Mouse (Mus musculus): ENCODE measurements around the gene Gal3st2c. TPM values are rescaled to one million over a fixed set of nuclear protein-coding genes. Genes with fewer than 3 reads are reported as not detected.
"Not testable (repeated sequence)": the region's sequence is repeated elsewhere in the genome, so short reads cannot be mapped to it uniquely, and the experiment has no call there.

Gene Gal3st2c
- polyA plus RNA-seq, 1 experiment from 2014 or later: not detected

DNA sequence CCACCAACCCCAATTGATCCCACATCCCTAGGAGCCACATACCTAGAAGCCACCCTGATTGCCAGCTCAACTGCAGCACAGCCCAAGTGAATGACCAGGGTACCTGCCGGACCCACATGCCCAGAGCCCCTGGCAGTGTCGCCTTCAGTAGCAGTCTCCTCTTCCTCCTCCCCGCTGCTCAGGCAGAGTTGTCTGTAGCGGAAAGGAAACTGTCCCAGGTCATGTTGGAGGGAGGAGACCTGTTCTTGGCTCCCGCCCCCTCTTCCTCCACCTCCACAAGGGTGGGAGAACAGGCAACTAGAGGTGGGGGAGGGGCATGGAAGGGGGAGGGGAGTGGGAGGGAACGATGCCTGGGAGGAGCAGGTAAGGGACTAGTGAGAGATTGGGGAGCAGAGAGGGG, 62.1 kb downstream of the Gal3st2c start, which contains the start of gene Pdcd1:
TSS of gene Pdcd1 (minus strand) at position 181 of the 400 bp plus-strand sequence.
- no peak for ATAC-seq (ENCODE audit: low FRiP score, low read depth)
- H3K27ac ChIP-seq: peak within 1 kb of the TSS; percentile 67
- H3K9me3 ChIP-seq: no peaks in the 10 kb centered on the region
- H3K36me3 ChIP-seq: no peaks in the 10 kb centered on the region
- no peak within 1 kb of the TSS for H3K9ac ChIP-seq
- no peak within 1 kb of the TSS for H3K4me2 ChIP-seq (replicated peaks)
- H3K4me3 ChIP-seq: no peak within 1 kb of the TSS
- peaks cover 23% of the 10 kb centered on the region for H3K4me1 ChIP-seq
- 53% methylated on average over 6 of the region's 6 CpGs for WGBS
- H3K27me3 ChIP-seq: no peaks in the 10 kb centered on the region

DNA sequence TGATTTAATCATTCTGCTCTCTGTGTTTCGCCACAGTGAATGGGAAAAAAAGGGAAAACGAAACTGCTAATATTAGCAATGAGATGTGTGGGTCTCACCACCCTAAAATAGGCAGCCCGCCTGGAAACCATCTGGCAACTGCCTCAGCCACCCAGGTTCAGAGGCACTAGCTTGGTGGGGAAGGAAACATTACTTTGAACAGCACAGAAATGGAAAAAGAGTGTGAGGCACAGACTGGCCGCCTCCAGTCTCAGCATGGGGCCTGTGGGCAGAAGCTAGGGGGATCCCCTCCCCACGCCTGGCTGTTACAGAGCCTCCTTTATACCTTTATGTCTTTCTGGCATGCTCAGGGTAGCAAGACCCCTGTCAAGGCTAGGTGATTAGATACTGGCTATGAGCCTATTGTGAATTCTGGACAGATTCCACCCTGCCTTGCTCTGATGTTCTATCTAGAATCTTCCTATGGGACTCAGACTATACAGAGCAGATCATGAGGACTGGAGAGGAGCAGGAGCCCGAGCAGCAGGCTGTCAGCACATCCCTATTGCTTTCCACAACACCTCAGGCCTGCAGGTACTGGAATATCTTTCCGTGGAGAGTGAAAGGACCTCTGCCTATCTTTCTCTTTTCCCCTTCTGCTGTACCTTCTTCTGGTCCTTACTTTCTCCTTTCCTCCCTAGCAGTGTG, 63.4 kb downstream of the Gal3st2c start:
- Histone ChIP-seq H3K9ac (no peak overlapping the region), H3K27me3 (no peaks in the 10 kb centered on the region), H3K4me1 (peaks cover 23% of the 10 kb centered on the region), H3K4me2 (replicated peaks) (no peak overlapping the region), H3K4me3 (no peak overlapping the region), H3K27ac (peak overlapping the region; percentile 67), H3K36me3 (no peaks in the 10 kb centered on the region), H3K9me3 (no peaks in the 10 kb centered on the region)
- 44% methylated on average over 7 of the region's 7 CpGs for WGBS
- peak; percentile 65; the same call in 1 of the 2 replicates for ATAC-seq (ENCODE audit: low FRiP score, low read depth)

DNA sequence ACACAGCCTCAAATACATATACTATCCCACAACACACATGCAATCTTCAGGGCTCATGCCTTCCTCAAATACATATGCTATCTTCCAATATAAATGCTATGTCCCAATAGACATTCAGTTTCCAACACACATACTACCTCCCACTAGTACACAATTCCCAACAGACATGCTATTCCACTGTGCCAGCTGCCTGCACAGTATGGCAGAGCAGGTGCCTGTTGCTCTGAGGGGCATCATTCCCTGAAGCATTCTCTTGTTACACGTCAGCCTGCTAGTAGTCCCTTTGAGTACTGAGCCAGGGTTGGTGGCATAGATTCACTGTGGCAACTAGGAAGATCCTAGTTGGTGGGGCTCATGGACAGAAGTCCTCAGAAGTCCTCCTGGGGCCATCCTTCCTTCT, 64.2 kb downstream of the Gal3st2c start:
- no peak overlapping the region for H3K27ac ChIP-seq
- no peak overlapping the region for H3K4me3 ChIP-seq
- no peak for ATAC-seq (ENCODE audit: low FRiP score, low read depth)
- no peaks in the 10 kb centered on the region for H3K27me3 ChIP-seq
- 74% methylated on average over 1 of the region's 1 CpGs for WGBS
- no peak overlapping the region for H3K9ac ChIP-seq
- no peaks in the 10 kb centered on the region for H3K36me3 ChIP-seq
- no peaks in the 10 kb centered on the region for H3K9me3 ChIP-seq
- H3K4me2 ChIP-seq (replicated peaks): no peak overlapping the region
- H3K4me1 ChIP-seq: peaks cover 23% of the 10 kb centered on the region

DNA sequence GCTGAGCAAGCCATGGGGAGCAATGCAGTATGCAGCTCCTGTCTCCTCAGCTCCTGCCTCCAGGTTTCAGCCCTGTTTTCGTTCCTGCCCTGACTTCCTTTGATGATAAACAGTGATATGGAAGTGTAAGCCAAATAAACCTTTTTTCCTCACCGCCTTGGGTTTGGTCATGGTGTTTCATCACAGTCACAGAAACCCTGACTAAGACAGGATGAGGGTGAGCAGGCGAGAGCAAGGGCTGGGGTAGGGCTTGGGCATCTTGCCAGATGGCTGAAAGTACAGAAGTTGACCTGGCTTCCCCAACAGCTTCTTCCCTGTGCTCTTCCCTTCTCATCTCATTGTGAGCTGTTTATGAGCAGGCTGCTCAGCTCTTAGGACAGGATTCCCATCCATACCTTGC, 65.7 kb downstream of the Gal3st2c start:
- Histone ChIP-seq H3K4me3 (no peak overlapping the region), H3K36me3 (no peaks in the 10 kb centered on the region), H3K27me3 (no peaks in the 10 kb centered on the region), H3K4me2 (replicated peaks) (no peak overlapping the region), H3K4me1 (peaks cover 23% of the 10 kb centered on the region), H3K27ac (no peak overlapping the region), H3K9ac (no peak overlapping the region), H3K9me3 (no peaks in the 10 kb centered on the region)
- no peak for ATAC-seq (ENCODE audit: low FRiP score, low read depth)
- 77% methylated on average over 3 of the region's 3 CpGs for WGBS

DNA sequence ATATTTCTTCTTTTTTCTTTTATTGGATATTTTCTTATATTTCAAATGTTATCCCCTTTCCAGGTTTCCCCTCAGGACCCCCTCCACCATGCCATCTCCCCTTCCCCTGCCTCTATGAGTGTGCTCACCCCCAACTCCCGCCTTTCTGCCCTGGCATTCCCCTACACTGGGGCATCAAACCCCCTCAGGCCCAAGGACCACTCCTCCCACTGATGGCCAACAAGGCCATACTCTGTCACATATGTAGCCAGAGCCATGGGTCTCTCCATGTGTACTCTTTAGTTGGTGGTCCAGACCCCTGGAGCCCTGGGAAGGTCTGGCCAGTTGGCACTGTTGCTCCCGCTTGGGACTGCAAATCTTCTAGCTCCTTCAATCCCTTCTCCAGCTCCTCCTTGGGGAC, 67.1 kb downstream of the Gal3st2c start:
- WGBS: 93% methylated on average over 2 of the region's 2 CpGs

DNA sequence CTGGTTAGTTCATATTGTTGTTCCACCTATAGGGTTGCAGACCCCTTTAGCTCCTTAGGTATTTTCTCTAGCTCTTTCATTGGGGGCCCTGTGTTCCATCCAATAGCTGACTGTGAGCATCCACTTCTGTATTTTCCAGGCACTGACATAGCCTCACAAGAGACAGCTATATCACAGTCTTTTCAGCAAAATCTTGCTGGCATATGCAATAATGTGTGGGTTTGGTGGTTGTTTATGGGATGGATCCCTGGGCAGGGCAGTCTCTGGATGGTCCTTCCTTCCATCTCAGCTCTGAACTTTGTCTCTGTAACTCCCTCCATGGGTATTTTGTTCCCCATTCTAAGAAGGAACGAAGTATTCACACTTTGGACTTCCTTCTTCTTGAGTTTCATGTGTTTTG, 68.0 kb downstream of the Gal3st2c start:
- 79% methylated on average over 1 of the region's 1 CpGs for WGBS
- not testable (repeated sequence) for H3K9me3 ChIP-seq; H3K27ac ChIP-seq; H3K9ac ChIP-seq; H3K27me3 ChIP-seq; ATAC-seq (ENCODE audit: low FRiP score, low read depth); H3K36me3 ChIP-seq; H3K4me2 ChIP-seq (replicated peaks); H3K4me3 ChIP-seq
- peaks cover 12% of the 10 kb centered on the region for H3K4me1 ChIP-seq

More for the DNA sequence above, 67.1 kb downstream of the Gal3st2c start:
- Histone ChIP-seq H3K27ac (no peak overlapping the region), H3K4me3 (no peak overlapping the region), H3K4me2 (replicated peaks) (no peak overlapping the region), H3K9me3 (no peaks in the 10 kb centered on the region), H3K36me3 (no peaks in the 10 kb centered on the region), H3K4me1 (peaks cover 21% of the 10 kb centered on the region), H3K9ac (no peak overlapping the region), H3K27me3 (no peaks in the 10 kb centered on the region)
- no peak for ATAC-seq (ENCODE audit: low FRiP score, low read depth)

Other genes with a start within 250 kb of the Gal3st2c start
- 88.0 and 99.4 TPM in 2 replicates for gene Atg4b, start 239.0 kb upstream of the Gal3st2c start, polyA plus RNA-seq (2015; fragmentation: Nextera tagmentation; extraction: Ambion mirVana)
- gene Thap4, start 235.6 kb upstream of the Gal3st2c start, polyA plus RNA-seq (2015; fragmentation: Nextera tagmentation; extraction: Ambion mirVana): 54.4 and 55.2 TPM in 2 replicates
- 251 and 255 TPM in 2 replicates for gene Dtymk, start 188.6 kb upstream of the Gal3st2c start, polyA plus RNA-seq (2015; fragmentation: Nextera tagmentation; extraction: Ambion mirVana)
- gene Ing5, start 186.5 kb upstream of the Gal3st2c start, polyA plus RNA-seq (2015; fragmentation: Nextera tagmentation; extraction: Ambion mirVana): 15.1 and 15.6 TPM in 2 replicates
- gene D2hgdh, start 165.6 kb upstream of the Gal3st2c start, polyA plus RNA-seq (2015; fragmentation: Nextera tagmentation; extraction: Ambion mirVana): 17.3 and 18.4 TPM in 2 replicates
- 0.17 TPM in 1 of 2 replicates, not detected in the other for gene Gal3st2, start 129.2 kb upstream of the Gal3st2c start, polyA plus RNA-seq (2015; fragmentation: Nextera tagmentation; extraction: Ambion mirVana)
- gene Gal3st2b, start 72.2 kb upstream of the Gal3st2c start, polyA plus RNA-seq (2015; fragmentation: Nextera tagmentation; extraction: Ambion mirVana): 0.13 TPM in 1 of 2 replicates, not detected in the other
- gene Neu4, start 29.9 kb downstream of the Gal3st2c start, polyA plus RNA-seq (2015; fragmentation: Nextera tagmentation; extraction: Ambion mirVana): not detected in 2 replicates
- gene Pdcd1, start 62.0 kb downstream of the Gal3st2c start, polyA plus RNA-seq (2015; fragmentation: Nextera tagmentation; extraction: Ambion mirVana): 0.14 and 0.22 TPM in 2 replicates